Mouse (Mus musculus) olfactory bulb, adult 2 months (tissue): ENCODE data around the gene Borcs5.

Source experiments
- CTCF ChIP-seq: fragments of 200-500 bp; IDR thresholded peaks from 2 replicates; pipeline ENCODE4 v1.5.1; 2012; ENCODE audit warnings: low read depth, mild to moderate bottlenecking, low read length, moderate library complexity; ENCODE audit not compliant: insufficient read depth
- POLR2A ChIP-seq: fragments of 200-500 bp; IDR thresholded peaks from 2 replicates; pipeline ENCODE4 v1.6.1; 2012; ENCODE audit warnings: mild to moderate bottlenecking, low read depth, low read length, moderate library complexity; ENCODE audit not compliant: insufficient read depth

GRCm38 (mm10) chr6:134701211-134701602 lies 61.9 kb downstream of the Borcs5 start:
- TF ChIP-seq CTCF (no peak), POLR2A (no peak)
